Mouse (Mus musculus) kidney, postnatal 4 days (tissue): Measurements from ENCODE around the gene Cep104.

Experiments used
- DNase-seq, 2 experiments: peaks; one replicate each; pipeline ENCODE4 v3.0.0; 2021; ENCODE audit warnings: mixed read lengths in 2 of 2

Cep104 gene

GRCm38 (mm10) chr4:153974431-153975291 is at the start of gene Cep104, which contains the start of gene Dffb:
Gene Cep104, plus strand, starts transcription at chr4:153975194.
Gene Dffb, minus strand, starts transcription at chr4:153975126.
- peak; percentile 97 to 98 for DNase-seq

- DNase-seq = no peak
These were observed 46.2 kb upstream of the Cep104 start for GRCm38 (mm10) chr4:153928772-153929299.

- DNase-seq = no peak
These were observed 45.6 kb upstream of the Cep104 start for GRCm38 (mm10) chr4:153929425-153929824.

GRCm38 (mm10) chr4:153929921-153930320 is 45.1 kb upstream of the Cep104 start:
- no peak for DNase-seq

- peak; percentile 59 to 67 for DNase-seq
These were observed 31.8 kb upstream of the Cep104 start for GRCm38 (mm10) chr4:153943243-153943642.

GRCm38 (mm10) chr4:153944261-153944660 is 30.7 kb upstream of the Cep104 start:
- peak in 1 of 2 experiments; percentile 21 for DNase-seq

- no peak for DNase-seq
These were observed 29.3 kb upstream of the Cep104 start for GRCm38 (mm10) chr4:153945741-153946140.

- DNase-seq = no peak
These were observed 24.6 kb upstream of the Cep104 start for GRCm38 (mm10) chr4:153950372-153950771.

- no peak for DNase-seq
These were observed 23.8 kb upstream of the Cep104 start for GRCm38 (mm10) chr4:153951150-153951549.

- no peak for DNase-seq
These were observed 23.3 kb upstream of the Cep104 start for GRCm38 (mm10) chr4:153951692-153952091.

GRCm38 (mm10) chr4:153955651-153956050 is 19.3 kb upstream of the Cep104 start:
- DNase-seq = no peak

- DNase-seq = peak; percentile 97 to 98
These were observed 18.2 kb upstream of the Cep104 start, which contains the start of gene A430005L14Rik for GRCm38 (mm10) chr4:153956569-153957405. Gene A430005L14Rik, plus strand, starts transcription at chr4:153957237.

GRCm38 (mm10) chr4:153957444-153958250 is 17.3 kb upstream of the Cep104 start:
- no peak for DNase-seq

GRCm38 (mm10) chr4:153962631-153963030 is 12.4 kb upstream of the Cep104 start:
- DNase-seq = no peak

GRCm38 (mm10) chr4:153966651-153967050 is 8.3 kb upstream of the Cep104 start:
- no peak for DNase-seq

GRCm38 (mm10) chr4:153967556-153967955 is 7.4 kb upstream of the Cep104 start:
- DNase-seq = no peak

- DNase-seq = no peak
These were observed 6.9 kb upstream of the Cep104 start for GRCm38 (mm10) chr4:153968063-153968462.

GRCm38 (mm10) chr4:153975292-153975662 is 283 bp downstream of the Cep104 start:
- no peak for DNase-seq

GRCm38 (mm10) chr4:153975768-153976167 is 774 bp downstream of the Cep104 start:
- no peak for DNase-seq

- no peak for DNase-seq
These were observed 4.2 kb downstream of the Cep104 start for GRCm38 (mm10) chr4:153979243-153979642.

GRCm38 (mm10) chr4:153980470-153980869 is 5.5 kb downstream of the Cep104 start:
- no peak for DNase-seq

GRCm38 (mm10) chr4:153992715-153993114 is 17.7 kb downstream of the Cep104 start:
- DNase-seq = no peak
